Mouse (Mus musculus): ENCODE measurements around the gene Ccdc82.

DNA sequence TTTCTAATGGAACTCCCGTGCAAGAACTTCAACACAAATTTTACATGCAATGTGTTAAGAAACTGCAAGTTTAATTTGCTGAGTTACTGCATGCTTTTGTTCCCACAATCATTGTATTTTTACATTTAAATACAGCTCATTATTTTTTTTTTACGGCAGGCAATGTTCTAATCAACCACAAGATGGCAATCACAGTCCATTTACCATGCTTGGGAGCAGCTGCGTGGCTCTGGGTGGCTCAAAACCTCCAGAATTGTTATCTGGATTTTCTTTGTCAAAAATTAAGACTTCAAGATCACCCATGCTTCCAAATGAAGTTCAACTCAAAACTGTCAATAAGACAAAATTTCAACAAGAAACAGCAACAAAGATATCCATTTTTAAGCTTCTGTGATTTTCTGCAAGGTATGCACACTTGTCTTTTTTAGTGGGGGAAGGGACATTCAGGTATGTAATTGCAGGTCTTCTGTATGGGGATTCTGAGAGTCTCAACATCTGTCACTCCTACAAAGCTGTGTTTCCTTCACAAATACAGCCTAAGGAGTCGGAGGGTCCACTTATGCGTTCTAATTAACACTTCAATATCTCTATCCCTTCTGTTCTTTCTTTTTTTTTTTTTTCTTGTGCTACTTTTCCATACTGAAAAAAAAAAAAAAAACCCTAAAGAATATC, 15.1 kb upstream of the Ccdc82 start:
- TF ChIP-seq ZNF384 (IDR thresholded peaks at IDR 0.05; ENCODE audit: low read depth, low read length) (peak; percentile 84), ZC3H11A (IDR thresholded peaks at IDR 0.05; ENCODE audit: borderline replicate concordance, low read depth, low read length) (peak; percentile 95; the same call in 1 of the 2 replicates)

Data from ES-E14 (cell line).